Mouse (Mus musculus) lung, postnatal 25 days (tissue): ENCODE measurements around the gene Ppm1h.

Source experiments
- DNase-seq: peaks from one replicate; pipeline ENCODE4 v3.0.0; 2022; ENCODE audit warnings: low spot score

Gene Ppm1h

GRCm38 (mm10) chr10:122704901-122705300 is 26.3 kb downstream of the Ppm1h start:
- DNase-seq = no peak

DNA sequence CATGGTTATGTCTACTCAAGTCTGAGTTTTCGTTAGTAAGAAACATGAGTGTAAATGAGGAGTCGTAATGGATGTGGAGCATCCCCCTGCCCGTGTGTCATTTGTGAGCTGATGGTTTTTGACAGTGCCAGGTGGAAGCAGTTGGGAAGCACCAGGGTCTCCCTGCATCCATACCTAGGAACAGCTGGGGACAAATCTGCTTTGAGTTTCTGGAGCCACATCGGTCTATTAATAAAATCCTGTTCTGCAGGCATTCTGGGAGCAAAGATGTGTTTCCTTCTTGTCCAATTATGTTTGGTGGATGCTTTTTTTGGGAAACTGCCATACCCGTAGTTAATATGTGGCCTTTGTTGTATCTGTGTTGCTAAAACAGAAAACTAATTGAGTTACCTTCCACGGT is 26.9 kb downstream of the Ppm1h start:
- DNase-seq = no peak

DNA sequence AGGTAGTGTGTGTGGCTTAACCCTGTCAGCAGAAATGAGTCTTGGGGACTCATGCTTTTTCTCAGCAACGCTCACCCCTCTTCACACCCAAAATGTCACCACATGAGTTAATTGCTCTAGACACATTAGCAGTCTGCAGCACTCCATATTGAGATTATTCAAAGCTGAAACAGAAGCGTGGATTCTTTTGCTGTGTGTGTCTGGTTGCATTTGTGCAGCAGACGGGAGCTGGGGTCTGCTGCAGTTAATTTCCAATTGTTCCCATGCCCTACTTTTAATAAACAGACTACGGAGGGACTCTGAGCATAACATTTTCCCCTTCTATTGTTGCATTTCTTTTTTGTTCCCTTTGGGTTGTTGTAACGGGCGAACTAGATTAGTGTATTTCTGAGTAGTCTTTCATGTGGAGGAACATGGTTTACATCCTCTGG is 32.8 kb downstream of the Ppm1h start:
- no peak for DNase-seq

- no peak for DNase-seq
These were observed 33.7 kb downstream of the Ppm1h start for GRCm38 (mm10) chr10:122712307-122712706.

DNA sequence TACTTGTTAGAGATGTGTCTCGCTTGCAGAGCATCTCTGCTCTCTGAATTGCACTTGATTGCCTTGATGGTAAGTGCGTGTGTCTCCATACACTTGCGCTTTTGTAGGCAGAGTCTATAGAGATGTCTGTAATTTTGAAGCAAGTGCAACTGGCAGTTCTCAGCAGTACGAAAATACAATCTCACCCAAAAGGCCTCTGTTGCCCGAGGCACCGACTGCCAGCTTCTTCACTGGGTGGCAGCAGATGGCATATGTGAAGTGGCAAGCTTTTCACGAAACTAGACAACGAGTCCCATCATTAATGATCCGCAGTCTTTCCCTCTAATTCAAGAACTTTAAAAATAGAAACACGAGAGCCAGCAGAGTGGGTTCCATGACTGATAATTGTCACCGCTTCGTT is 37.3 kb downstream of the Ppm1h start:
- DNase-seq = no peak

- no peak for DNase-seq
These were observed 37.7 kb downstream of the Ppm1h start for GRCm38 (mm10) chr10:122716286-122716685.

- DNase-seq = no peak
These were observed 38.3 kb downstream of the Ppm1h start for GRCm38 (mm10) chr10:122716739-122717474.

GRCm38 (mm10) chr10:122717754-122718415 is 39.3 kb downstream of the Ppm1h start:
- DNase-seq = no peak

- DNase-seq = no peak
These were observed 40.4 kb downstream of the Ppm1h start for GRCm38 (mm10) chr10:122718951-122719350.

GRCm38 (mm10) chr10:122722111-122722510 is 43.5 kb downstream of the Ppm1h start:
- DNase-seq = no peak

- no peak for DNase-seq
These were observed 46.1 kb downstream of the Ppm1h start for GRCm38 (mm10) chr10:122724692-122725091.

DNA sequence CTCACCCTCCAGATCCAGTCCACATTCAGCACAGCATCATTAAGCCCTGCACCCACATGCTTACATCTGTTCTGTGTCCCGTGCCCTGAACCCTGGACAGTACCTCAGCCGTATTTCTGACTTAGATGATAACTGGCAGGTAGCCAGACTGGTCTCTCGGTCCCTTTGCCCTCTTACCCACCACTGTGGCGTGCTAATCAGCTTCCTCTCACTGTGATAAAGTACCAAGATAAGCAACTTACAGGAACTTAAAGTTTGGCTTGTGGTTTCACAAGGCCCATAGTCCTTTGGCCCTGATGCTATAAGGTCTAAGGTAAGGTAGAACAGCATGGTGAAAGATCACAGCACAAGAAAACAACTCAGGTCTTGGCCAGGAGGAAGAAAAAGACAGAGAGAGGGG is 48.7 kb downstream of the Ppm1h start:
- DNase-seq = no peak

GRCm38 (mm10) chr10:122728172-122728571 is 49.6 kb downstream of the Ppm1h start:
- no peak for DNase-seq

- DNase-seq = no peak
These were observed 53.6 kb downstream of the Ppm1h start for GRCm38 (mm10) chr10:122732146-122732545.

- no peak for DNase-seq
These were observed 56.0 kb downstream of the Ppm1h start for GRCm38 (mm10) chr10:122734521-122734920.

DNA sequence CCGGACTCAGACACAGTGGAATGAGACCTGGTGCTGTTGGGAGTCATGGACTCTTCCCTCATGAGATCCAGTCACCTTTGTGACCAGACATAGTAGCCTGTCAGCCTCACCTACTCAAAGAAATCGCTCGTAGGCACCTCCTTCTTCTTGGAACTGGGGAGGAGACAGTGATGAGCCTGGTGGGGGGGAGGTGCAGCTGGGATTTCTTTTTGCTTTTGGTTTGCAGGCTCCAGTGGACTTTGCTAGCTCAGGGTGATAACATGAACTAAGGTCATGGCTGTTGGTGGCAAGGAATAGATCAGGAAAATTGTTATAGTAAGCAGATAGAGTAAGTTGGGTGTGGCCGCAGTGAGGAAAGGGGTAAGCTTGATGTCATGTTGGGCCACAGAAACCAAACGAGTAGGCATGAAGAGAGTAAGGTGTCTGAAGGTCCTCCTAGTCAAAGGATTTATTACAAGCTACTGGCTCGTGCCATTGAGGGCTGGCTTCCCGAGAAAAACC is 56.8 kb downstream of the Ppm1h start:
- no peak for DNase-seq

DNA sequence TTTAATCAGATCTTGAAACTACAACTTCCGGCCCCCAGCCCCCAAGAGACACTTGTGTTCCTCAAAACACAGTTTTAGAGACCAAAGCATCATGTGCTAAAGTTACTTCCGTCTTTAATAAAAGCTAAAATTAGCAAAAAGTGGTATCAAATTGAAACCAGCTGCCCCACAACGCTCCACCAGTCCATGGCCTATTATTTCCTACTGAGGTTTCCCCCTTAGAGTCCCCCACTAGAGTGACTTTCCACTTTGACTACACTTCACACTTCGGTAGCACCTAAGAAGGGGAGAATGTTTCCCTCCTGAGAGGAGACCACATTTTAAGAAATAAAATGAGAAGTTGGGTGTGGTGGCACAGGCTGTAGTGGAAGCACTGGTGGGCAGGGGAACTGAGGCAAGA is 58.3 kb downstream of the Ppm1h start:
- DNase-seq = no peak

- no peak for DNase-seq
These were observed 60.0 kb downstream of the Ppm1h start for GRCm38 (mm10) chr10:122738526-122738925.

- DNase-seq = no peak
These were observed 60.5 kb downstream of the Ppm1h start for GRCm38 (mm10) chr10:122739037-122739436.

DNA sequence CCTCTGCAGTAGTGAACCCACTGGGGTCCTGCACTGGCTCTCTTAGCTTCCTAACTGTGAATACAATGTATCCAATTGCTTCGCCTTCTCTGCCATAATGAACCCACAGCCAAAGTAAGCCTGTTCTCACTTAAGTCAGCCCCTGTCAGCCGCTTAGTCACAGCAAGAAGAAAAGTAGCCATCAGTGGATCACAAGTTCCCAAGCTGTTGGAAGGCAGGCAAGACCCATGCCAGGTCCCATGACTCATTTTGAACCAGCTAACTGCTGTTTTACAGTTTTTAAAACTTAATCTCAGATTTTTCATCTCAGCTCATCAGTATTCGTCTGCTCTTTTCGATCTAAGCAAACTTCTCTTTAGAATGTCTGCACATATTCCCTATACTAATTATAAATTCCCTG is 61.6 kb downstream of the Ppm1h start:
- DNase-seq = no peak

GRCm38 (mm10) chr10:122741191-122741590 is 62.6 kb downstream of the Ppm1h start:
- no peak for DNase-seq

DNA sequence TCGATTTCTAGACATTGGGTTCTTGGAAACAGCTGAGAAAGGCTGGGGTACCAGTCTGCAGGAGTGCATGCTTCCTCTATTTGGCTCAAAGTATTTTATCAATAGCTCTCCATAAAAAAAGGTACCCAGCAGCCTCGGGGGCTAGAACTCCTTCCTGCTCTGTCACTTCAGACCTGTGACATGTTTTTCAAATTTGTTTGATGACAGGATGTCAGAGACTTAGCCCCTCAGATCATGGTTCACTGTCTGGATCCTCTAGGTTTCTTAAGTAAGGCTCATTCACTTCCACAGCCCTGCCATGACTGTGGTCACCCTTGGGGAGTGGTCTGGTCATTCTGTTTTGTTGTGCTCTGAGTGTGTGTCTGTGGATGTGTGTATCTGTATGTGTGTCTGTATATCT is 63.6 kb downstream of the Ppm1h start:
- no peak for DNase-seq

DNA sequence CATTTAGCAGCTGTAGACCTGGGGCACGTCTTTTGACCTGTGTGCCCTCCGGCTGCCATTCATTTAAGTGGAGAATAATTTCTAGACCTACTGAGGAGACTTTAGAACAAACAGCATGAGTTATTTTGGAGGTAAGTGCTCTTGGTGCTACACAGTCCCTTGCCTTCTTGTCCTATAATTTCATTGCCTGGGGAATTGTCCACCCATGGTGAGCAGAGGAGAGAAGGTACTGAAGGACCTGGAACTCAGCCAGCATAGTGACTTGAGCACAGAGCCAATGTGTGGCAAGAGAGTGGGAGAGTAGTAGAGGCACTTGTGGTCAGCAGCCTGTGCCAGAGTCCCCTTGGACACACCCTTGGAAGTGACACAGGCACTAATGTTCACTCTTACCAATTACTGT is 64.8 kb downstream of the Ppm1h start:
- no peak for DNase-seq

GRCm38 (mm10) chr10:122744970-122745369 is 66.4 kb downstream of the Ppm1h start:
- no peak for DNase-seq
